Mouse (Mus musculus) liver, adult 2 months (tissue): ENCODE results near the gene Hadhb. TPM values are rescaled to one million over a fixed set of nuclear protein-coding genes. Genes with fewer than 3 reads are reported as not detected.
A peak's percentile ranks its signal among the peaks of the same experiment; 100 is the strongest.

Experiments
- DNase-seq: peaks from one replicate; pipeline ENCODE4 v3.0.0-alpha.2; 2011; ENCODE audit warnings: low read depth, low spot score; ENCODE audit errors: extremely low read depth
- H3K27ac ChIP-seq: fragments of 200-500 bp; replicated peaks from 2 replicates; pipeline ENCODE4 v1.5.1; 2012; ENCODE audit warnings: low read depth, mild to moderate bottlenecking, control low read depth, inconsistent platforms, low read length; ENCODE audit not compliant: insufficient read depth
- H3K27me3 ChIP-seq: fragments of 200-500 bp; 2 replicates; pipeline ENCODE4 v1.6.1; 2012; ENCODE audit warnings: mild to moderate bottlenecking, moderate library complexity, low read length, inconsistent platforms; ENCODE audit not compliant: control insufficient read depth, insufficient read depth
- H3K36me3 ChIP-seq: fragments of 200-500 bp; 2 replicates; pipeline ENCODE4 v1.6.1; 2012; ENCODE audit warnings: low read length, inconsistent platforms; ENCODE audit not compliant: control insufficient read depth, insufficient read depth
- H3K4me1 ChIP-seq: fragments of 200-500 bp; 2 replicates; pipeline ENCODE4 v1.6.1; 2011; ENCODE audit warnings: low read length; ENCODE audit not compliant: control insufficient read depth, insufficient read depth
- H3K4me3 ChIP-seq: fragments of 200-500 bp; 2 replicates; pipeline ENCODE4 v1.5.1; 2011; ENCODE audit warnings: low read depth, mild to moderate bottlenecking, control low read depth, low read length, moderate library complexity; ENCODE audit not compliant: insufficient read depth
- H3K79me2 ChIP-seq: fragments of 200-500 bp; 2 replicates; pipeline ENCODE4 v1.6.1; 2012; ENCODE audit warnings: inconsistent platforms, mild to moderate bottlenecking, low read length, moderate library complexity; ENCODE audit not compliant: control insufficient read depth, insufficient read depth
- H3K9ac ChIP-seq: fragments of 200-500 bp; 2 replicates; pipeline ENCODE4 v1.6.1; 2012; ENCODE audit warnings: low read depth, mild to moderate bottlenecking, control low read depth, inconsistent platforms, low read length
- CTCF ChIP-seq: fragments of 200-500 bp; IDR thresholded peaks from 2 replicates; pipeline ENCODE4 v1.5.1; 2011; ENCODE audit warnings: low read depth, low read length, control low read depth
- POLR2A ChIP-seq: fragments of 200-500 bp; IDR thresholded peaks from 2 replicates; pipeline ENCODE4 v1.6.1; 2011; ENCODE audit warnings: low read length, control low read depth; ENCODE audit not compliant: insufficient read depth; ENCODE audit errors: extremely low read depth
- WGBS: fragments of 180-500 bp; shearing (Covaris S2); methylation state at CpG from one replicate; pipeline ENCODE4 v1.1.7; 2018; 5-methylcytosine and 5-hydroxymethylcytosine counted together
- polyA plus RNA-seq: library from polyadenylated mRNA; depleted of rRNA; stranded (reverse); fragments of >200 nt; gene quantifications from 2 replicates; pipeline ENCODE4 v1.2.3, GENCODE M21; 2012
- total RNA-seq: library from RNA; depleted of rRNA; stranded (reverse); fragments of >200 nt; gene quantifications from 2 replicates; pipeline ENCODE4 v1.2.3, GENCODE M21; 2014

Hadhb gene
- total and polyA plus RNA-seq, 2 experiments = 137 to 252 TPM

DNA sequence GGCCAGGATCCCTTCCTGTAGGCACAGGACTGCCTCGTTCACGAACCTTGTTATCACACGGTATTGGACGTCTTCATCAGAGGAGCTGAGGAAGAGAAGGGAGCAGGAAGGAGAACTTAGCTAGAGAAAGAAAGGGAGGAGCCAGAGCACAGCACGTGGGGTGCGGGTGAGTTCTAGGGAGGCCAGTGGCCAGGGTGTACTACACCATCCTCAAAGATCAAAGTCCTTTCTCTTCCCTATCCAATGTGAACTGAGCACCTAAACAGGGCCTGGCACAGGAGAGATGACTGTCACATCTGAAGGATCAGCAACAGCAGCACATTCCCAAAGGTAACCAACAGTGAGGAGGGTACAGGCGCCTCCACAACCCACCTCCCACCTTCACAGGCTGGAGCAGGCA is 34.9 kb upstream of the Hadhb start:
- no peak for TF ChIP-seq POLR2A
- Histone ChIP-seq H3K4me1 (no peaks in the 10 kb centered on the region), H3K36me3 (peaks cover 54% of the 10 kb centered on the region), H3K27me3 (no peaks in the 10 kb centered on the region), H3K4me3 (no peak overlapping the region), H3K9ac (no peak overlapping the region), H3K79me2 (no peaks in the 10 kb centered on the region), H3K27ac (no peak overlapping the region)
- WGBS = 67% methylated on average over 7 of the region's 7 CpGs
- peak; percentile 74 for DNase-seq

DNA sequence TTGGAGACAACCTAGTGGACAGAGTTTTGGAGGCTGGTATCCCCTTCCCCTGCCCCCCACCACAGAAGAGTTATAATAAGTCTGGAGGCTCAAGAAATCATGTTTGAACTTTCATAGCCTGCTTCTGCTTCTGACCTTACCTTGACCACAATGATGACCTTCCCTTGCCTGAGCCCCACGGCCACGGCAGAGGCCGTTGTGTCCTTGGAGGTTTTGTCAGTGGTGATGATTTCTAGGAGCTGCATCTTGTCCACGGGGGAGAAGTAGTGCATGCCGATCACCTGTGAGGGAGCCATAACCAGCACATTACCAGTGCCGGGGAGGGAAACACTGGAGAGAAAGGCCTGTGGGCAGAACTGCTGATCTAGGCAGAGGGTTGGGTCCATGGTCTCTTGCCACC is 32.6 kb upstream of the Hadhb start:
- WGBS = 91% methylated on average over 6 of the region's 6 CpGs
- Histone ChIP-seq H3K27me3 (no peaks in the 10 kb centered on the region), H3K36me3 (peaks cover 69% of the 10 kb centered on the region)

DNA sequence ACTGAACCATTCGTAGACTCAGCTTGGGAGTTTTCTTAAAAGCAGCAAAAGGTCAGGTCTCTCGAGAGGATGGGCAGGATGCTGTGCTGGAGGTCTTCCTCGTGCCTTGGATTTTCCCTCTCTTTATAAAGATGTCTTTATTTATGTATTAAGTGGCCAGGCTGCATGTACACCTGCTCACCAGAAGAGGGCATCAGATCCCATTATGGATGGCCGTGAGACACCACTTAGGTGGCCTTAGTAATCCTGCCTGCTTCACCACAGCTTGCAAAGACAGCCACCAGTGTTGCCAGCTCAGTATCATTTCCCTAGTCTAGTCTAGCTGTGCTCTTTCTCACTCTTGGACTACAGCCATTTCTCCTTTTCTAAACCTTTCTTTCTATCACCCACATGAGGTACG is 29.5 kb upstream of the Hadhb start:
- H3K27me3 ChIP-seq = no peaks in the 10 kb centered on the region
- no peak overlapping the region for H3K9ac ChIP-seq
- no peak overlapping the region for H3K27ac ChIP-seq
- no peak overlapping the region for H3K4me3 ChIP-seq
- H3K4me1 ChIP-seq = no peaks in the 10 kb centered on the region
- TF ChIP-seq CTCF = peak; percentile 78
- TF ChIP-seq POLR2A = no peak
- no peaks in the 10 kb centered on the region for H3K79me2 ChIP-seq
- peaks cover 79% of the 10 kb centered on the region for H3K36me3 ChIP-seq
- 58% methylated on average over 5 of the region's 5 CpGs for WGBS
- DNase-seq = peak; percentile 50

More for the DNA sequence above, 32.6 kb upstream of the Hadhb start:
- Histone ChIP-seq H3K4me3 (no peak overlapping the region), H3K79me2 (no peaks in the 10 kb centered on the region), H3K9ac (no peak overlapping the region), H3K27ac (no peak overlapping the region), H3K4me1 (no peaks in the 10 kb centered on the region)
- TF ChIP-seq CTCF = no peak
- no peak for TF ChIP-seq POLR2A
- DNase-seq = no peak

DNA sequence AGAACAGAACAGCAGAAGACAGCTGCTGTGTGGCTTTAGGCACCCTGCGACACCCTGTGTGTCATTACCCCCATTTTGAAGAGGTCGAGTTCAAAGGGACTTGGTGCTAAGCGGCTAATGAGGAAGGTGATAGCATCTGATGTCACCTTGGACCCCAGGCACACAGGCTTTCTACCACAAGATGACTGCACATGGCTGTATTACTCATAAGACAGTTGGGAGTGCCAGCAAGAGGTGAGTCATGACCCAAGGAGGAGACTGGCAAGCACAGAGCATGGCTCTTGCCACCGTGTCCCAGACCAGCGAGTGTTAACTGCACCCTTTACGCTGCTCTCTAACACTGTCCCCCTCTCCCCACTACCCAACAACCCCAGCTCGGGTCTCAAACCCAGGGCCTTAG is 28.3 kb upstream of the Hadhb start:
- H3K4me1 ChIP-seq = no peaks in the 10 kb centered on the region
- TF ChIP-seq CTCF (no peak), POLR2A (no peak)
- no peak overlapping the region for H3K27ac ChIP-seq
- peaks cover 80% of the 10 kb centered on the region for H3K36me3 ChIP-seq
- H3K4me3 ChIP-seq = no peak overlapping the region
- H3K79me2 ChIP-seq = no peaks in the 10 kb centered on the region
- no peak for DNase-seq
- H3K27me3 ChIP-seq = no peaks in the 10 kb centered on the region
- H3K9ac ChIP-seq = no peak overlapping the region
- 84% methylated on average over 7 of the region's 7 CpGs for WGBS

DNA sequence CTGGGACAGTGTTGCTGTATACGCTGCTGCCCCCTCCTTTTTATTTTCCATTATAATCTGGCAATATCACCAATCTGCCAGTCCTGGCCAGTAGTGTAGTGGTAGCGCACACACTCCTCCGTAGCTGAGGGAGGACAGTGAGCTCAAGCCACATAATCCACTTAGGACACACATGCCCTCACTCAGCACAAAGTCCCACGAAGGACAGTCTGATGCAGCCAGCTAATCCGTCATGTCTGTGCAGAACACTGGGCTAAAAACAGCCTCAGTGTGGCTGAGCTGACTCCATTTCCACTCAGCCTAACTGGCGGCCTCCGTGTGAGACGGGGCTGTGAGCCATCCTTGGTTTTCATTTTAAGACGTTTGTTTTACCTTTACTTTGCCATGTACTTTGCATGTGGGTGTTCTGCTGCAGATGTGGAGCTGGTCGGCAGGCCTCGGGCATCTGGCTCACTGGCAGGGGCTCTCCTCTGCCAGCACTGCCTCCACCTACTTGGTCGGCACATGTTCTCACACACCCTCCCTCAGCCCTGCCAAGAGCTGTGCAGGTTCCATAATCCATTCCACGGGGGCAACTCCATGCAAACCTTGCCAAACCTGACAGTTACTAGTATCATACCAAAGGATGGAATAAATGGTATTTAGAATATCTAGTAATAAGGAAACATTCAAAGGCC is 27.0 kb upstream of the Hadhb start:
- Histone ChIP-seq H3K79me2 (no peaks in the 10 kb centered on the region), H3K9ac (no peak overlapping the region), H3K27ac (no peak overlapping the region), H3K4me3 (no peak overlapping the region), H3K4me1 (no peaks in the 10 kb centered on the region), H3K36me3 (peaks cover 77% of the 10 kb centered on the region), H3K27me3 (no peaks in the 10 kb centered on the region)
- no peak for TF ChIP-seq POLR2A
- no peak for TF ChIP-seq CTCF
- DNase-seq = no peak
- 82% methylated on average over 13 of the region's 13 CpGs for WGBS

DNA sequence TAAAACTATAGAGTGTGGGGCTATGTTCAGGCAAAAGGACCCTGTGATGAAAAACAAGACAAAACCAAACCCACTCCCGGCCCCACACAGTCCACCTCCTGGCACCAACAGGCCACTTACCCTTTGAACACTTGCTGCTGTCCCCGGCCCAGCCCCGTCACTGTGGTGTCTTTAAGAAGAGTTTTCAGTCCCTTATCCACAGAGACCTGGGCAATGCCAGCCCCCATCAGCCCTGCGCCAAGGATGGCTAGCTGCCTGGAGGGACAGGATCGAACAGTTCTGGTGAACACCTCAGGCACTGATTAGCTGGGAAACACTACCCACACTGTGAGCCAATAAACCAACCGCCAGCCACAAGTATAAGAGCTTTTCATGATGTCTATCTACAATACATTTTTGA is 26.4 kb upstream of the Hadhb start:
- DNase-seq = no peak
- H3K4me1 ChIP-seq = no peaks in the 10 kb centered on the region
- TF ChIP-seq CTCF = no peak
- TF ChIP-seq POLR2A = no peak
- peaks cover 77% of the 10 kb centered on the region for H3K36me3 ChIP-seq
- no peak overlapping the region for H3K4me3 ChIP-seq
- H3K27me3 ChIP-seq = no peaks in the 10 kb centered on the region
- H3K79me2 ChIP-seq = no peaks in the 10 kb centered on the region
- WGBS = 78% methylated on average over 6 of the region's 6 CpGs
- H3K9ac ChIP-seq = no peak overlapping the region
- no peak overlapping the region for H3K27ac ChIP-seq
